Mouse (Mus musculus) forebrain, embryonic 11.5 days (tissue): ENCODE measurements around the gene Trpv5. TPM values are rescaled to one million over a fixed set of nuclear protein-coding genes. Genes with fewer than 3 reads are reported as not detected.

Source experiments
- ATAC-seq: fragments of 200-750 bp; cut with Nextera tagmentation; replicated peaks from 2 replicates; pipeline ENCODE4 v1.8.0; 2017; ENCODE audit warnings: moderate TSS enrichment; ENCODE audit not compliant: low FRiP score
- DNase-seq: peaks from one replicate; pipeline ENCODE4 v3.0.0-alpha.2; 2017; ENCODE audit warnings: low spot score
- H3K27ac ChIP-seq: fragments of 300-500 bp; sonication (generic); 2 replicates; pipeline ENCODE4 v1.5.1; 2014; ENCODE audit warnings: low read depth, low read length
- H3K27me3 ChIP-seq: fragments of 300-500 bp; sonication (generic); 2 replicates; pipeline ENCODE4 v1.6.1; 2014; ENCODE audit warnings: mild to moderate bottlenecking, low read length, mixed read lengths; ENCODE audit not compliant: control insufficient read depth, insufficient read depth
- H3K36me3 ChIP-seq: fragments of 300-500 bp; sonication (generic); 2 replicates; pipeline ENCODE4 v1.6.1; 2014; ENCODE audit warnings: mild to moderate bottlenecking, low read length, moderate library complexity, mixed read lengths; ENCODE audit not compliant: control insufficient read depth, insufficient read depth
- H3K4me1 ChIP-seq: fragments of 300-500 bp; sonication (generic); replicated peaks from 2 replicates; pipeline ENCODE4 v1.6.1; 2014; ENCODE audit warnings: low read length, mixed read lengths; ENCODE audit not compliant: control insufficient read depth, insufficient read depth
- H3K4me2 ChIP-seq: fragments of 300-500 bp; sonication (generic); 2 replicates; pipeline ENCODE4 v1.6.1; 2014; ENCODE audit warnings: low read depth, mild to moderate bottlenecking, low read length, moderate library complexity, mixed read lengths; ENCODE audit not compliant: severe bottlenecking
- H3K4me3 ChIP-seq: fragments of 300-500 bp; sonication (generic); 2 replicates; pipeline ENCODE4 v1.5.1; 2014; ENCODE audit warnings: low read depth, low read length
- H3K9ac ChIP-seq: fragments of 300-500 bp; sonication (generic); 2 replicates; pipeline ENCODE4 v1.6.1; 2014; ENCODE audit warnings: low read length
- H3K9me3 ChIP-seq: fragments of 300-500 bp; sonication (generic); 2 replicates; pipeline ENCODE4 v1.6.1; 2016; ENCODE audit warnings: low read length, mixed read lengths; ENCODE audit not compliant: control insufficient read depth
- WGBS: fragments of 180-500 bp; shearing (Covaris S2); extraction: QIAGEN DNeasy Blood & Tissue Kit; methylation state at CpG from one replicate; pipeline ENCODE4 v1.1.7; 2014; 5-methylcytosine and 5-hydroxymethylcytosine counted together
- polyA plus RNA-seq: library from polyadenylated mRNA; unstranded; fragments of >200 nt; fragmentation: Nextera tagmentation; extraction: Ambion mirVana; gene quantifications from 2 replicates; pipeline ENCODE4 v1.2.1, GENCODE M21; 2014

Trpv5 gene
- polyA plus RNA-seq, 1 experiment from 2014 or later, result not detected

DNA sequence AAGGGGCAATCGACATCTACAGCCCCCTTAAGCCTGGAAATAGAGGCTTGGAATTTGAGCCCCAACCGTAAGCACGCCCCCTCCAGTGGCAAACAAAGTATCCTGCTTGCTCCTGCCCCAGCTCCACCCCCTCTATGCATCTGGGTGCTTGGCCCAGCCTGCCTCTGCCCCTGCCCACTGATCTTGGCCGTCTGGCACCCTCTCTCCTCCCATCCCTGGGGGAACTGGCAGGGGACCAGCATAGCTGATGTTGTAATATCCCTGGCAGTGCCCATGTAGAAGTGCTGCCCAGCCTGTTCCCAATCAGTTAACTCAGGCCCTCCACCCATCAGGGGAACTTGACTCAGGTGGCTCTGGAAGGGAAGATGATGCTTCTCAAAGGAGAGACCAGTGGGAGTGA lies 74.4 kb downstream of the Trpv5 start:
- Histone ChIP-seq H3K27ac (no peak overlapping the region), H3K27me3 (no peaks in the 10 kb centered on the region), H3K4me2 (peak overlapping the region; percentile 87), H3K9ac (peak overlapping the region; percentile 81), H3K4me1 (peaks cover 2% of the 10 kb centered on the region; the same call in 1 of the 2 replicates), H3K36me3 (no peaks in the 10 kb centered on the region), H3K4me3 (peak overlapping the region; percentile 66), H3K9me3 (no peaks in the 10 kb centered on the region)
- no peak for DNase-seq
- WGBS, result 4% methylated on average over 4 of the region's 4 CpGs
- ATAC-seq, result 0 out of 2 replicates have a peak, but pooled peaks have one; percentile 1

DNA sequence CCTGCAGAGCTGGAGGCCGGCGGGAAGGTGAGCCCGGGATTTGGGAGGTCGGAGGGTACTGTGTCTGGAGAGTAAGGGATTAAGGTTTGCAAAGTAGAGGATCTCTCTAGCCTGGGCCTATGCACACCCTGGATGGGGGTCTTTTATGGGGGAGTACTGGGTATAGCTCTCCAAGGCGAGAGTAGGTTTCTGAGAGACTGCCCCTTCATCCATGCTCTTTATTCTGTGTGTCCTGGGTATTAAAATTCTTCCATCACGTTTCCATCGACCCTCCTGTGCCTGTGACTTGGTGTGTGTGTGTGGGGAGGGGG lies 74.8 kb downstream of the Trpv5 start:
- H3K4me3 ChIP-seq, result peak overlapping the region; percentile 66
- 0% methylated on average over 7 of the region's 7 CpGs for WGBS
- H3K27ac ChIP-seq, result no peak overlapping the region
- no peaks in the 10 kb centered on the region for H3K36me3 ChIP-seq
- peak overlapping the region; percentile 87 for H3K4me2 ChIP-seq
- DNase-seq (no peak), ATAC-seq (peak; percentile 47)
- H3K4me1 ChIP-seq, result peaks cover 2% of the 10 kb centered on the region; the same call in 1 of the 2 replicates
- no peaks in the 10 kb centered on the region for H3K9me3 ChIP-seq
- H3K9ac ChIP-seq, result peak overlapping the region; percentile 81
- H3K27me3 ChIP-seq, result no peaks in the 10 kb centered on the region

GRCm38 (mm10) chr6:41605061-41605793 lies 75.3 kb downstream of the Trpv5 start, which contains the start of gene Ephb6:
Gene Ephb6, plus strand, starts transcription at chr6:41605482.
- DNase-seq (peak; percentile 91), ATAC-seq (peak; percentile 96)
- peak within 1 kb of the TSS; percentile 81 for H3K9ac ChIP-seq
- no peaks in the 10 kb centered on the region for H3K9me3 ChIP-seq
- H3K27me3 ChIP-seq, result no peaks in the 10 kb centered on the region
- H3K36me3 ChIP-seq, result no peaks in the 10 kb centered on the region
- under 1% methylated on average over 67 of the region's 68 CpGs for WGBS
- peaks cover 2% of the 10 kb centered on the region; the same call in 1 of the 2 replicates for H3K4me1 ChIP-seq
- H3K27ac ChIP-seq, result peak within 1 kb of the TSS; percentile 76
- H3K4me3 ChIP-seq, result peak within 1 kb of the TSS; percentile 66
- peak within 1 kb of the TSS; percentile 87 for H3K4me2 ChIP-seq

DNA sequence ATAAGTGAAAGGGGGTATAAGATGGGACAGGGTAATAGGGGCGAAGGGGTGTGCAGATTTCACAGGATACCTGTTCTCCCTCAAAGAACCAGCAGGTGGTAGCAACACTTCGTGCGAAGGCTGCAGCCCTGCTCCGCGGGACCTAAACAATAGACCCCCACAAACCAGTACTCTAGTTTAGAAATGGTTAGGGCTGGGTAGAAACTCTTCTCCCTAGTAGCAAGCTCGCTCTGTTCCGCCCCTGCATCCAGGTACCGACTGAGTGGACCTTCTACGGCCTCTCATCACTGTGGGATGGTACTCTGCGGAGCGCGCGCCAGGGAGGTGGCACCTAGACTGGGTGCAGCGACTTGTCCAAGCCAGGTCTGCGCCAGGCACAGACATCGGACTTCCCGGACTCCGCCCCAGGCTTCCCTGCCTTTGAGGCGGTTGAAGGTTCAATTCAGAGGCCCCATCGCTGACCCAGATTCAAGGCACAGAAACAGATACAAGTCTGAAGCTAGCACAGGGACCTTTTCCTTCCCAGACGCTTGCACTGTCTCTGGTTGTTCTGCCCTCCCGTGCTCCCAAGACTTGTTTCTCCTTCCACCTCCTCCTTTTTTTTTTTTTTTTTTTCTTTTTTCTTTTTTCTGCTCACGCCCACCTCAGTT lies 76.0 kb downstream of the Trpv5 start:
- H3K4me2 ChIP-seq, result peak overlapping the region; percentile 87
- peak overlapping the region; percentile 66 for H3K4me3 ChIP-seq
- H3K4me1 ChIP-seq, result peaks cover 2% of the 10 kb centered on the region; the same call in 1 of the 2 replicates
- ATAC-seq (peak; percentile 74), DNase-seq (peak; percentile 80)
- H3K27me3 ChIP-seq, result no peaks in the 10 kb centered on the region
- H3K9me3 ChIP-seq, result no peaks in the 10 kb centered on the region
- no peaks in the 10 kb centered on the region for H3K36me3 ChIP-seq
- under 1% methylated on average over 22 of the region's 23 CpGs for WGBS
- peak overlapping the region; percentile 81 for H3K9ac ChIP-seq
- peak overlapping the region; percentile 76 for H3K27ac ChIP-seq

Other genes with a start within 250 kb of the Trpv5 start
- gene Gm10334, start 234.6 kb downstream of the Trpv5 start, polyA plus RNA-seq, result not detected in 2 replicates
- not detected in 2 replicates for gene Prss1, start 221.8 kb downstream of the Trpv5 start, polyA plus RNA-seq
- not detected in 2 replicates for gene Prss2, start 159.0 kb downstream of the Trpv5 start, polyA plus RNA-seq
- 14.4 and 16.2 TPM in 2 replicates for gene Ephb6, start 75.3 kb downstream of the Trpv5 start, polyA plus RNA-seq
- gene Trpv6, start 44.4 kb downstream of the Trpv5 start, polyA plus RNA-seq, result 0.12 and 0.27 TPM in 2 replicates
- gene Llcfc1, start 3.7 kb upstream of the Trpv5 start, polyA plus RNA-seq, result not detected in 2 replicates
- gene Kel, start 23.6 kb upstream of the Trpv5 start, polyA plus RNA-seq, result 11.9 and 12.9 TPM in 2 replicates
- not detected in 2 replicates for gene Olfr459, start 94.4 kb upstream of the Trpv5 start, polyA plus RNA-seq
- gene Pip, start 166.8 kb upstream of the Trpv5 start, polyA plus RNA-seq, result not detected in 2 replicates
- not detected in 2 replicates for gene Sval2, start 172.2 kb upstream of the Trpv5 start, polyA plus RNA-seq